Mouse (Mus musculus): ENCODE measurements around the gene Rmnd5b. TPM values are rescaled to one million over a fixed set of nuclear protein-coding genes. Genes with fewer than 3 reads are reported as not detected.

The Rmnd5b gene
- polyA plus RNA-seq, 1 experiment, result 42.4 TPM

DNA sequence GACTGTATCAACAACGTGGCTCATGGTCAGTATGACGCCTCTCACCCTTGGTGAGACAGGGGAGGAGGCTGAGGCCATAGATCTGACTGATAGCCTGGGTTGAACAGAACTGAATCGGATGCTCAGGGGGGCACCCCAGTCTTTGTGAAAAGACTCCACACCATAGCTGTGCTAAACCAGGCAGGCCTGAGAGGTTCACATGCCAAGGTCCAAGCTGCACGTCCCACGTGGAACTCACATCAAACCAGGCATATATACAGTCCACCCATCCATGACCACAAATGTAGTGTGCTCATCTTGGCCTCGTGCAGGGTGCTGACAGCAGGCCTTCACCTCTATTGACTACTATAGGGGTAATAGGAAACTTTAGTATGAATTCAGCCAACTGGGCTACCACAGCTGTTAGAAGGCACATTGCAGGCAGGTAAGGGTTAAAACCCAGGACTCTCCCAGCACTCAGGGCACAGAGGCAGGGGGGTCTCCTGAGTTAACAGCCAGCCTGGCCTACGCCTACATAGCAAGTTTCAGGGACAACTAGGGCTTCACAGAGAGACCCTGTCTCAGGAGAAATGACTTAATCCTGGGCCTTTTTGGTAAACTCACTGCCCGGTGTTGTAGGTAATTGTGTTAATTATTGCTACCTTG is 50.0 kb downstream of the Rmnd5b start:
- TF ChIP-seq CTCF (IDR thresholded peaks at IDR 0.05; ENCODE audit: low read depth, low read length) (no peak), POLR2A (IDR thresholded peaks at IDR 0.05; ENCODE audit: borderline replicate concordance, low read depth, low read length) (no peak)
- H3K4me3 ChIP-seq (ENCODE audit: insufficient read depth, low read length), result peak overlapping the region; percentile 71
- H3K4me1 ChIP-seq (ENCODE audit: control insufficient read depth, insufficient read depth, low read length), result peaks cover 26% of the 10 kb centered on the region
- no peak overlapping the region for H3K27ac ChIP-seq (ENCODE audit: insufficient read depth, low read depth, low read length)

DNA sequence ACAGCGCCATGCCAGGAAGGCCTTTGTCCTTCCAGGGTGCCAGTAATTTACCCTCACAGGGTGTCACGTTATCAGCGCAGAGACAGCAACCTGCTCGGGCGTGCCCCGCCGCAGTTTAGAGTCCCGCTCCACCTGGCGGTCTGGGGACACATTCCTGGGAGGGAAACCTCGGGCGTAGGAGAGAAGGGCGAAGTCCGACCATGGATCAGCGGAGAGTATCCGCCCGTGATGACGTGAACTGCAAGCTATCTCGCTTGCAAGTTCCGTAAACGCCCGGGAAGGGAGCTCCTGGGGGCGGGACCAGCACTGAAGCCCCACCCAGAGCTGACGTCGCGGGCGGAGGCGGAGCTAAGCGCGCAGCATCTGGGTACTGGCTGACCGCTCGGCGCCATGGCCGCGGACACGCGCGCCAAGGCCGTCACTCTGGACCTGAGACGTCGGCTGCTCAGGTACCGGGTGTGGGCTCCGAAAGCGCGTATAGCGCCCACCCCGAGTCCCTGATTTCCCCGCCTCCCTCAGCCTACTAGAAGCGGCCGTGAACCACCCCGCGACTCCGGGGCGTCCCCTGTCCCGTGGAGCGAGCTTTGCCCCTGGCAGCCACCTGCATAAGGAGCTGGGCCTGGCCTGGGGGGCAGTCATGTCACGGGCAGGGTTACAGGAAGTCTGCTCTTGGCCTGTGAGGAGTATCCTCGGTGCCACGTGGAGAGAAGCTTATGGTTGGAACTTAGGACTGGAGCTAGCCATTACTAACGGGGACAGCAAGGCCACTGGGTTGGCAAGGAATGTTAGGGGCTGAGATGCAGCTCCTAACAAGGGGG is 51.1 kb downstream of the Rmnd5b start, which contains the start of gene Phykpl:
Phykpl (plus strand) TSS at position 327 of the 818 bp plus-strand sequence.
- H3K4me1 ChIP-seq (ENCODE audit: control insufficient read depth, insufficient read depth, low read length), result peaks cover 29% of the 10 kb centered on the region
- peak within 1 kb of the TSS; percentile 80 for H3K27ac ChIP-seq (ENCODE audit: insufficient read depth, low read depth, low read length)
- H3K4me3 ChIP-seq (ENCODE audit: insufficient read depth, low read length), result peak within 1 kb of the TSS; percentile 80
- TF ChIP-seq CTCF (IDR thresholded peaks at IDR 0.05; ENCODE audit: low read depth, low read length) (no peak), POLR2A (IDR thresholded peaks at IDR 0.05; ENCODE audit: borderline replicate concordance, low read depth, low read length) (peak; percentile 88)

DNA sequence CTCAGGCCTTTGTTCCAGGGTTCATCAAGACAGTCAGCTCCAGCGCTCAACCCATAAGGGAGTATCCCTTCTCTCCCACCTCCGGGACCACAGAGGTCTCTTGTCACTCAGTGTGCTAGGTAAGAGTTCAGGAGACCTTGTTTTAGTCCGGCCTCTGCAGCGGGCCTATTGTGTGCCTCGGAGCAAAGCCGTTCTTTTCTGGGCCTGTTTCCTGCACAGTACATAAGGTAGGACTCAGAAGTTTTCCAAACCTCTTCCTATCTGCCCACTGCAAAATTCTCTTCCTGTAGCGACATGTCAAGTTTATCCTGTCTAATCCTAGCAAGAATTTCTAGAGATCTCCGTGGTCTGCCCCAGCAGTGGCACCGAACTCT is 51.7 kb downstream of the Rmnd5b start:
- H3K4me1 ChIP-seq (ENCODE audit: control insufficient read depth, insufficient read depth, low read length), result peaks cover 29% of the 10 kb centered on the region
- TF ChIP-seq CTCF (IDR thresholded peaks at IDR 0.05; ENCODE audit: low read depth, low read length) (0 out of 2 replicates have a peak, but pooled peaks have one; percentile 6), POLR2A (IDR thresholded peaks at IDR 0.05; ENCODE audit: borderline replicate concordance, low read depth, low read length) (no peak)
- peak overlapping the region; percentile 80 for H3K4me3 ChIP-seq (ENCODE audit: insufficient read depth, low read length)
- peak overlapping the region; percentile 80 for H3K27ac ChIP-seq (ENCODE audit: insufficient read depth, low read depth, low read length)

DNA sequence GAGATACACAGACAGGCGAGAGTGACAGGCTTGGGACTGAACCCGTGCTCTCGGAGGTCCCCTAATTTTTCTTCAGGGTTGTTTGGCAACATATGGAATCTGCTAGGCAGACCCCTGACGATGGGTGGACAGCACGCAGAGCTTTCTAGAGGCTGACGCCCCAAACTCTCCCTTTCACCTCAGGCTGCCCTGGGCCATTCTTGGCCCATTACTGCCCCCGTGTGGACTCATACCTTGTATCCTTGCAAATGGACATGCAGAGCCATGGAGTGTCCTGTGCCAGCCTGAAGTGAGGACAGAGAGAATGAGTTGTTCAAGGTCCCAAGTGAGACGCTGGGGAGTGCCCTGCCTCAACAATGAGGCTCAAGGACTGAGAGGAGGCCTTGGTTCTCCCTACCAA is 53.0 kb downstream of the Rmnd5b start:
- no peak overlapping the region for H3K4me3 ChIP-seq (ENCODE audit: insufficient read depth, low read length)
- no peak for TF ChIP-seq POLR2A (IDR thresholded peaks at IDR 0.05; ENCODE audit: borderline replicate concordance, low read depth, low read length)
- TF ChIP-seq CTCF (IDR thresholded peaks at IDR 0.05; ENCODE audit: low read depth, low read length), result peak; percentile 65
- H3K4me1 ChIP-seq (ENCODE audit: control insufficient read depth, insufficient read depth, low read length), result peaks cover 29% of the 10 kb centered on the region
- no peak overlapping the region for H3K27ac ChIP-seq (ENCODE audit: insufficient read depth, low read depth, low read length)

DNA sequence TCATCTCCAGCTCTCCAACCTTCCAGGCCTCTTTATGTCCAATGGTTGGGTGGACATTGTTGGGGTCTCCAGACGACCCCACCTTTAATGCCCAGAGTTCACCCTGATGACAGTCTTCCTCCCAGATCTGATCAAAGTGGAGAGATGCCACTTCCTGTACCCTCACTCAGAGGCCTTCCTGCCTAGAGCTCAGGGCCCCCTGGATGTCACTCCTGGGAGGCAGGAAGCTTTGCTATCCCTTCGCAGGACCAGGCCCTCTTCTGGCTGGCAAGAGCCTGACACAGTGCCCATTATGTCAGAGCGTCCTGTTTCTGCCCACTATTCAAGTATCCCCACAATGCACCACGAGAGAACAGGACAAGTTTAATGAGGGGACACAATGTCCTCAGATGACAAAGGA is 56.7 kb downstream of the Rmnd5b start:
- Histone ChIP-seq H3K27ac (ENCODE audit: insufficient read depth, low read depth, low read length) (no peak overlapping the region), H3K4me1 (ENCODE audit: control insufficient read depth, insufficient read depth, low read length) (peaks cover 29% of the 10 kb centered on the region), H3K4me3 (ENCODE audit: insufficient read depth, low read length) (no peak overlapping the region)
- TF ChIP-seq CTCF (IDR thresholded peaks at IDR 0.05; ENCODE audit: low read depth, low read length) (no peak), POLR2A (IDR thresholded peaks at IDR 0.05; ENCODE audit: borderline replicate concordance, low read depth, low read length) (no peak)

DNA sequence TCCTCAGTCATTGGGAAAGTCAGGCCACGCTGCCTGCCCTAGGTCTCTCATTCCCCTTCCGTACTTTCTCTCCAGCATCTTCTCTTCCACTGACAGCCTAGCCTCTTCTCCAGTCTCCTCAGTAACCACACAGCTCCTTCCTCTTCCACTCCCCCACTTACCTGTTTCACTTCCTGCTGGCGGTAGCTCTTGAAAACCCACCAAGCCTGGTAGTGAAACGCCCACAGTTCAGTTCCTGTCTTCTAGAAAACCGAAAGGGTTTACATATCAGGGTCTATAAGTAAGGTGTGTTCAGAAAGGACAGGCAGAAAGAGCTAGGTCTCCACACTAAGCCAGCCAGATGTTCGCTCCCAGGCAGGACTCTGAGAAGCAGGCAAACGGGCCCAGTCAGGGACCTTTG is 58.1 kb downstream of the Rmnd5b start:
- peaks cover 26% of the 10 kb centered on the region for H3K4me1 ChIP-seq (ENCODE audit: control insufficient read depth, insufficient read depth, low read length)
- no peak overlapping the region for H3K4me3 ChIP-seq (ENCODE audit: insufficient read depth, low read length)
- TF ChIP-seq POLR2A (IDR thresholded peaks at IDR 0.05; ENCODE audit: borderline replicate concordance, low read depth, low read length), result no peak
- TF ChIP-seq CTCF (IDR thresholded peaks at IDR 0.05; ENCODE audit: low read depth, low read length), result no peak
- H3K27ac ChIP-seq (ENCODE audit: insufficient read depth, low read depth, low read length), result no peak overlapping the region

DNA sequence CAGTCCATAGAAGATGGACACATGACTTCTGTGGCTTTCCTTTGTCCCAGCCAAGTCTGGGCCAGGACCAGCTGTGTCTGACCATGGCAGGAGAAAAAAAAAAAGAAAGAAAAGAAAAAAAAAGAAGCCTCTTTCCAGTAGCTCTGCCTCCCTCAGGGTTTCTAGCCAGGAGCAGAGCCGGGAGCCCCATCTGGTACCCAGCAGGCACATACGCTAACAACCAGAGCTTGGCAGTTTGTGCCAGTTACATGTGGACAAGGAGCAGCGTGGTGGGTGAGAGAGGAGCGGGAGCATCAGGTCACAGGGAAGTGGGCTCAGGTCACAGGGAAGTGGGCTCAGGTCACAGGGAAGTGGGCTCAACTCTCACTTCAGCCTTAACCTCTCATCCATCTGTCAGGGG is 59.2 kb downstream of the Rmnd5b start:
- H3K4me1 ChIP-seq (ENCODE audit: control insufficient read depth, insufficient read depth, low read length), result peaks cover 17% of the 10 kb centered on the region
- H3K4me3 ChIP-seq (ENCODE audit: insufficient read depth, low read length), result no peak overlapping the region
- no peak overlapping the region for H3K27ac ChIP-seq (ENCODE audit: insufficient read depth, low read depth, low read length)
- TF ChIP-seq CTCF (IDR thresholded peaks at IDR 0.05; ENCODE audit: low read depth, low read length) (no peak), POLR2A (IDR thresholded peaks at IDR 0.05; ENCODE audit: borderline replicate concordance, low read depth, low read length) (no peak)

Other genes starting within 250 kb of the Rmnd5b start
- 8.4 and 8.8 TPM in 2 replicates for gene Phykpl, start 51.1 kb downstream of the Rmnd5b start, polyA plus RNA-seq (2012; ENCODE audit: insufficient read depth, insufficient read length, missing spikeins)
- 144 and 159 TPM in 2 replicates for gene Hnrnpab, start 29.0 kb downstream of the Rmnd5b start, polyA plus RNA-seq (2012; ENCODE audit: insufficient read depth, insufficient read length, missing spikeins)
- 33.9 and 38.8 TPM in 2 replicates for gene Nhp2, start 16.2 kb downstream of the Rmnd5b start, polyA plus RNA-seq (2012; ENCODE audit: insufficient read depth, insufficient read length, missing spikeins)
- 8.7 and 9.8 TPM in 2 replicates for gene N4bp3, start 14.9 kb upstream of the Rmnd5b start, polyA plus RNA-seq (2012; ENCODE audit: insufficient read depth, insufficient read length, missing spikeins)
- 8.1 and 9.2 TPM in 2 replicates for gene D930048N14Rik, start 15.1 kb upstream of the Rmnd5b start, polyA plus RNA-seq (2012; ENCODE audit: insufficient read depth, insufficient read length, missing spikeins)
- 39.2 and 40.0 TPM in 2 replicates for gene 0610009B22Rik, start 53.0 kb upstream of the Rmnd5b start, polyA plus RNA-seq (2012; ENCODE audit: insufficient read depth, insufficient read length, missing spikeins)
- gene Sec24a, start 127.7 kb upstream of the Rmnd5b start, polyA plus RNA-seq (2012; ENCODE audit: insufficient read depth, insufficient read length, missing spikeins), result 12.0 and 12.6 TPM in 2 replicates
- gene Sar1b, start 127.8 kb upstream of the Rmnd5b start, polyA plus RNA-seq (2012; ENCODE audit: insufficient read depth, insufficient read length, missing spikeins), result 51.9 and 52.7 TPM in 2 replicates
- 13.4 and 14.6 TPM in 2 replicates for gene Jade2, start 221.8 kb upstream of the Rmnd5b start, polyA plus RNA-seq (2012; ENCODE audit: insufficient read depth, insufficient read length, missing spikeins)

All from bone marrow macrophage, adult 2 months (primary cell).